Mouse (Mus musculus) heart, embryonic 13.5 days (tissue): ENCODE results near the gene Trappc5. TPM values are rescaled to one million over a fixed set of nuclear protein-coding genes. Genes with fewer than 3 reads are reported as not detected.

Experiments used
- ATAC-seq: fragments of 200-750 bp; cut with Nextera tagmentation; 2 replicates; pipeline ENCODE4 v1.8.0; 2017; ENCODE audit warnings: moderate TSS enrichment; ENCODE audit not compliant: insufficient number of reproducible peaks, low FRiP score, low TSS enrichment; ENCODE audit errors: extremely low read depth
- H3K27ac ChIP-seq: fragments of 300-500 bp; sonication (generic); replicated peaks from 2 replicates; pipeline ENCODE4 v1.5.1; 2015; ENCODE audit warnings: moderate library complexity, mild to moderate bottlenecking, inconsistent platforms
- H3K27me3 ChIP-seq: fragments of 300-500 bp; sonication (generic); replicated peaks from 2 replicates; pipeline ENCODE4 v1.6.1; 2015; ENCODE audit warnings: mild to moderate bottlenecking, inconsistent platforms
- H3K36me3 ChIP-seq: fragments of 300-500 bp; sonication (generic); 2 replicates; pipeline ENCODE4 v1.6.1; 2015; ENCODE audit warnings: mild to moderate bottlenecking, inconsistent platforms
- H3K4me1 ChIP-seq: fragments of 300-500 bp; sonication (generic); 2 replicates; pipeline ENCODE4 v1.6.1; 2015; ENCODE audit warnings: inconsistent platforms
- H3K4me2 ChIP-seq: fragments of 300-500 bp; sonication (generic); 2 replicates; pipeline ENCODE4 v1.6.1; 2015; ENCODE audit warnings: inconsistent platforms, mild to moderate bottlenecking, moderate library complexity
- H3K4me3 ChIP-seq: fragments of 300-500 bp; sonication (generic); 2 replicates; pipeline ENCODE4 v1.5.1; 2015; ENCODE audit warnings: moderate library complexity, mild to moderate bottlenecking, inconsistent platforms
- H3K9ac ChIP-seq: fragments of 300-500 bp; sonication (generic); 2 replicates; pipeline ENCODE4 v1.6.1; 2015; ENCODE audit warnings: inconsistent platforms, mild to moderate bottlenecking, moderate library complexity
- H3K9me3 ChIP-seq: fragments of 300-500 bp; sonication (generic); 2 replicates; pipeline ENCODE4 v1.6.1; 2016; ENCODE audit warnings: inconsistent platforms
- WGBS: fragments of 180-500 bp; shearing (Covaris S2); methylation state at CpG from one replicate; pipeline ENCODE4 v1.1.7; 2015; ENCODE audit warnings: mixed read lengths; 5-methylcytosine and 5-hydroxymethylcytosine counted together
- polyA plus RNA-seq: library from polyadenylated mRNA; unstranded; fragments of >200 nt; fragmentation: Nextera tagmentation; extraction: Ambion mirVana; gene quantifications from 2 replicates; pipeline ENCODE4 v1.2.1, GENCODE M21; 2015

Gene Trappc5
- 31.8 and 36.9 TPM in 2 replicates for polyA plus RNA-seq

- Histone ChIP-seq H3K9ac (peak within 1 kb of the TSS; percentile 99), H3K27me3 (no peaks in the 10 kb centered on the region), H3K36me3 (peaks cover 28% of the 10 kb centered on the region), H3K9me3 (no peaks in the 10 kb centered on the region), H3K27ac (peak within 1 kb of the TSS; percentile 95), H3K4me1 (peaks cover 17% of the 10 kb centered on the region), H3K4me3 (peak within 1 kb of the TSS; percentile 97), H3K4me2 (peak within 1 kb of the TSS; percentile 91)
- ATAC-seq, result peak; percentile 72
- 1% methylated on average over 61 of the region's 61 CpGs for WGBS
These were observed at the start of gene Trappc5 for GRCm38 (mm10) chr8:3676131-3676992. Trappc5 (plus strand) TSS chr8:3676299.

GRCm38 (mm10) chr8:3626971-3627370 is 49.1 kb upstream of the Trappc5 start:
- 51% methylated on average over 5 of the region's 5 CpGs for WGBS
- Histone ChIP-seq H3K4me2 (no peak overlapping the region), H3K9ac (no peak overlapping the region), H3K27me3 (peaks cover 19% of the 10 kb centered on the region), H3K4me1 (peaks cover 12% of the 10 kb centered on the region), H3K36me3 (no peaks in the 10 kb centered on the region), H3K27ac (no peak overlapping the region), H3K4me3 (no peak overlapping the region), H3K9me3 (no peaks in the 10 kb centered on the region)
- ATAC-seq, result no peak

DNA sequence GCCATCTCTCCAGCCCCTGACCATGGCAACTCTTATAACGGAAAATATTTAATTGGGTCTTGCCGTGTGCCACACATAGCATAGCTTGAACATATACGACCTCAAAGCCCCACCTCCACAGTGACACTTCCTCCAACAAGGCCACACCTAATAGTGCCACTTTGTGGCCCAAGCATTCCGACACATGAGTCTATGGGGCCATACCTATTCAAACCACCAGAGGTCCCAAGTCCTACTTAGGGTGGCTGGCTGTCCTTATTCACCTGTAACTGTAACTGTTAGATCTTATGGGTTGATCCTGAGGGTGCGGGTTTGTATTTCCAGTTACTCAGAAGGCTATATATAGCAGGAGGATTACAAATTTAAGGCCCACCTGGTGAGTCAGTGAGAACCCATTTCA is 48.1 kb upstream of the Trappc5 start:
- no peak for ATAC-seq
- Histone ChIP-seq H3K27ac (no peak overlapping the region), H3K4me1 (peaks cover 7% of the 10 kb centered on the region), H3K9ac (no peak overlapping the region), H3K9me3 (no peaks in the 10 kb centered on the region), H3K4me2 (no peak overlapping the region), H3K4me3 (no peak overlapping the region), H3K36me3 (no peaks in the 10 kb centered on the region), H3K27me3 (peaks cover 19% of the 10 kb centered on the region)
- 28% methylated on average over 5 of the region's 5 CpGs for WGBS

DNA sequence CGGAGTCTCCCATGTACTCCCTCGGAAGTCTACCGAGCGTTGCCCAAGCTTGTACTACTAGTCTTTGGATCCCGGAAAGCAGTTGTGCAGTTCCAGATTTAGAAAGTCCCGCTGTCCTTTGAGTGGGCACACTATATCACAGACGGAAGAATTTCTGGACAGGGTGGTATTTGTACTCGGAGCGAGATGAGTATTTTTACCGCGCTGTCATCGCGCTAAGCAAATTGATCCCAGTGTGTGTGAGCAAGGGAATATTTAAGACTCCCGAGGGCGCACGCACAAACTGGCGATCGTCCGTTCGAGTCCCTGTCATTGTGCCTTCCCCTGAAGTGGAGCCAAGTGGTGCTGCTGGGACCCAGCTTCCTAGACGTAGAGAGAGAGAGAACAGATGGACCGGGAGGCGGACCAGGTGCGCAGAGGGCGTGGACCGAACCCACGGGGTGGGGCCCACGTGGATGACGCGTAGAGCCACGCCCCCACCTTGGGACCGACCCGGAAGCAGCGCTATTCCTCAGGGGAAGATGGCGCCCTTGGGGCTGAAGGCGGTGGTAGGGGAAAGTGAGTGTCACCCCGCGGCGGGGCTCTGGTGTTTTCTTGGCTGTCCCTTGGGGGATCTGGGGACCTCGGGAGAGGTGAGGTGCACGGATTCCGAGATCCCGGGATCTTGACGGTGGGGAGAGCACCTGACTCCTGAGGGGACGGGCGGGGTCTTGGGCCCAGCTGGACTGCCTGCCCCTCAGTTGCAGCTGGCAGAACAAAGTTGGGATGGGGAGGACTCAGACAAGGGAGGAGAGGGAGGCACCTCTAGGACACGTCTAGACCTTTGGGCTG is 45.2 kb upstream of the Trappc5 start, which contains the start of gene Stxbp2:
Gene Stxbp2 (plus strand): TSS at position 309 of the 831 bp plus-strand sequence.
- 4% methylated on average over 47 of the region's 47 CpGs for WGBS
- H3K9ac ChIP-seq, result peak within 1 kb of the TSS; percentile 83
- H3K4me1 ChIP-seq, result peaks cover 7% of the 10 kb centered on the region
- no peak within 1 kb of the TSS for H3K27ac ChIP-seq
- H3K4me2 ChIP-seq, result peak within 1 kb of the TSS; percentile 90
- peak; percentile 87 for ATAC-seq
- H3K4me3 ChIP-seq, result peak within 1 kb of the TSS; percentile 75
- H3K9me3 ChIP-seq, result no peaks in the 10 kb centered on the region
- H3K36me3 ChIP-seq, result peaks cover 20% of the 10 kb centered on the region
- H3K27me3 ChIP-seq, result peaks cover 19% of the 10 kb centered on the region

- 13% methylated on average over 8 of the region's 8 CpGs for WGBS
- Histone ChIP-seq H3K9me3 (no peaks in the 10 kb centered on the region), H3K36me3 (peaks cover 26% of the 10 kb centered on the region), H3K4me2 (peak overlapping the region; percentile 90), H3K4me3 (peak overlapping the region; percentile 75), H3K4me1 (peaks cover 7% of the 10 kb centered on the region), H3K27ac (no peak overlapping the region), H3K27me3 (peaks cover 19% of the 10 kb centered on the region), H3K9ac (peak overlapping the region; percentile 83)
- no peak for ATAC-seq
These were observed 44.6 kb upstream of the Trappc5 start for GRCm38 (mm10) chr8:3631478-3631875.

- ATAC-seq, result no peak
- Histone ChIP-seq H3K4me1 (no peaks in the 10 kb centered on the region), H3K9me3 (no peaks in the 10 kb centered on the region), H3K27me3 (0 out of 2 replicates have a peak, but pooled peaks cover 4% of the 10 kb centered on the region), H3K27ac (no peak overlapping the region), H3K4me2 (no peak overlapping the region), H3K9ac (no peak overlapping the region), H3K4me3 (no peak overlapping the region), H3K36me3 (peaks cover 10% of the 10 kb centered on the region; the same call in 1 of the 2 replicates)
- WGBS, result 19% methylated on average over 5 of the region's 5 CpGs
These were observed 30.3 kb upstream of the Trappc5 start for GRCm38 (mm10) chr8:3645804-3646203.

DNA sequence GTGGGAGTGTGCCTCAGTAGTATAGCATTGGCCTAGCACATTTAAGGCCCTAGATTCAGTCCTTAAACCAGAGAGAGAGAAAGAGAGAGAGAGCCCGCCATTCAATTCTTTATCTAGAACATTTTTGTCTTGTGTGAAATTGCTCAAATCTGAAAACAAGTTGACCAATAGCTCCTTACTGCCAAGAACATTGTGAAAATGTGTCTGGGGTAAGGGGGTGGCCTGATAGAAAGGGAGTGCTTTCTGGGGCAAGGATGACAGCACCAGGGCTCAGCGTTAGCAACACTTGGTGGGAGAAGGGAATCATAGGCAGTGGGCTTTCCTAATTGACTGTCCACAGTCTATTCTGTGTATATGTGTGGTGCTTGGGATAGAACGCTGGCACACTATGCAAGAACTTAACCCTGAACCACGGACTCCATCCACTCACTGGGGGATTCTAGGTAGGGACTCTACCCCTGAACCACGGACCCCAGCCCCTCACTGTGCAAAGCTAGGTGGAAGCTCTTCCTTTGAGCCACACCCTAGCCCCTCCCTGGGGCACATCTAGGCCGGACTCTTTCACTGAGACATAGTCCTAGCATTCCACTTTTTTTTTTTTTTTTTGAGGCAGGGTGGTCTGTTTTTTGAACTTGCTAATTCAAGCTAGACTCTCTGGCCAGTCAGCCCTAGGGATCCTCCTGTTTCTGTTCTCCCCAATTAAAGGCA is 29.1 kb upstream of the Trappc5 start:
- no peak for ATAC-seq
- WGBS, result 72% methylated on average over 6 of the region's 6 CpGs
- Histone ChIP-seq H3K27ac (no peak overlapping the region), H3K36me3 (peaks cover 7% of the 10 kb centered on the region; the same call in 1 of the 2 replicates), H3K27me3 (0 out of 2 replicates have a peak, but pooled peaks cover 4% of the 10 kb centered on the region), H3K9me3 (no peaks in the 10 kb centered on the region), H3K4me1 (no peaks in the 10 kb centered on the region), H3K9ac (no peak overlapping the region), H3K4me3 (no peak overlapping the region), H3K4me2 (no peak overlapping the region)

DNA sequence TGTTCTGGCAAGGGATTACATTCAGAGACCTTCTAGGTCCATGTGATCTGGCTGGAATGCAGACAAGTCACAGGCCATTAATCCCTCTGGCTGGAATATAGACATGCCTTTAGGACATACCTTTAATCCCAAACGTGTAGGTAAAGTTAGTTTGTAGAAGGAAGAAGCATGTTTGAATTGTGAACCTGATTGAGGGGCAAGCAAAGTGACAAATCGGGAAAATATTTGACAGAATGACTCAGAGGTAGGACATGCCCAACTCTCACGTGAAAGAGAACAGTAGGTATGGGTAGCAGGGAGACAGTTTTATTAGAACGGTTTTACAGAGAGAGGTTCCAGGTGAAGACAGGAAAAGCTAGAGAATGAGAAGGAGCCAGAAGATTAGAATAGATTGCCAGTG is 28.5 kb upstream of the Trappc5 start:
- no peak for ATAC-seq
- Histone ChIP-seq H3K27me3 (0 out of 2 replicates have a peak, but pooled peaks cover 4% of the 10 kb centered on the region), H3K4me3 (no peak overlapping the region), H3K4me2 (no peak overlapping the region), H3K9ac (no peak overlapping the region), H3K27ac (no peak overlapping the region), H3K36me3 (peaks cover 4% of the 10 kb centered on the region; the same call in 1 of the 2 replicates), H3K4me1 (no peaks in the 10 kb centered on the region), H3K9me3 (no peaks in the 10 kb centered on the region)
- WGBS, result 70% methylated on average over 4 of the region's 4 CpGs

DNA sequence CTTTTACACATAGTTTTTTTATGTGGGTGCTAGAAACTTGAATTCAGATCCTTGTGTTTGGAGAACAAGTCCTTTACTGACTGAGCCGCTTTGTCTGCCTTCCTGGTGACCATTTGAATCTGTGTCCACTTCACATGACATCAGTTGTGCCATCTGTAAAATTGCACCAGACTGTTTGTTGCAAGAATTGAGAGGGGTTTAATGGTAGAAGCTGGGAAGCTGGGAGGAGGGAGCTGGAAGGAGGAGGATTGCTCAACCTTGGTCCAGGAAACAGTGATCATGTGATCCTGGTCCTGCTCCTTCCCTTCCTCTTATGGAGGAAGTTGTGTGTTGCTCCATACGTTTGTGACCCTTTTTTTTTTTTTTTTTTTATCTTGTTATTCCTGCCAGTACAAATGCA is 27.8 kb upstream of the Trappc5 start:
- H3K36me3 ChIP-seq, result no peaks in the 10 kb centered on the region
- no peaks in the 10 kb centered on the region for H3K9me3 ChIP-seq
- H3K27ac ChIP-seq, result no peak overlapping the region
- 0 out of 2 replicates have a peak, but pooled peaks cover 4% of the 10 kb centered on the region for H3K27me3 ChIP-seq
- no peak overlapping the region for H3K4me2 ChIP-seq
- ATAC-seq, result no peak
- H3K4me3 ChIP-seq, result no peak overlapping the region
- H3K9ac ChIP-seq, result no peak overlapping the region
- H3K4me1 ChIP-seq, result no peaks in the 10 kb centered on the region
- WGBS, result 64% methylated on average over 2 of the region's 2 CpGs

GRCm38 (mm10) chr8:3648990-3649389 is 27.1 kb upstream of the Trappc5 start:
- Histone ChIP-seq H3K9me3 (no peaks in the 10 kb centered on the region), H3K4me3 (no peak overlapping the region), H3K4me1 (no peaks in the 10 kb centered on the region), H3K27ac (no peak overlapping the region), H3K36me3 (no peaks in the 10 kb centered on the region), H3K27me3 (0 out of 2 replicates have a peak, but pooled peaks cover 7% of the 10 kb centered on the region), H3K4me2 (peak overlapping the region; percentile 35), H3K9ac (no peak overlapping the region)
- WGBS, result 53% methylated on average over 1 of the region's 1 CpGs
- ATAC-seq, result no peak

- no peaks in the 10 kb centered on the region for H3K9me3 ChIP-seq
- ATAC-seq, result no peak
- no peak overlapping the region for H3K4me2 ChIP-seq
- WGBS, result 58% methylated on average over 3 of the region's 3 CpGs
- H3K9ac ChIP-seq, result no peak overlapping the region
- peaks cover 20% of the 10 kb centered on the region for H3K27me3 ChIP-seq
- H3K27ac ChIP-seq, result no peak overlapping the region
- H3K4me1 ChIP-seq, result no peaks in the 10 kb centered on the region
- H3K4me3 ChIP-seq, result no peak overlapping the region
- H3K36me3 ChIP-seq, result no peaks in the 10 kb centered on the region
These were observed 23.3 kb upstream of the Trappc5 start for GRCm38 (mm10) chr8:3652845-3653244.
